Mouse (Mus musculus): ENCODE data around the gene Nrbp1. TPM values are rescaled to one million over a fixed set of nuclear protein-coding genes. Genes with fewer than 3 reads are reported as not detected.

The Nrbp1 gene
- polyA plus RNA-seq, 2 experiments, result 157 to 161 TPM

DNA sequence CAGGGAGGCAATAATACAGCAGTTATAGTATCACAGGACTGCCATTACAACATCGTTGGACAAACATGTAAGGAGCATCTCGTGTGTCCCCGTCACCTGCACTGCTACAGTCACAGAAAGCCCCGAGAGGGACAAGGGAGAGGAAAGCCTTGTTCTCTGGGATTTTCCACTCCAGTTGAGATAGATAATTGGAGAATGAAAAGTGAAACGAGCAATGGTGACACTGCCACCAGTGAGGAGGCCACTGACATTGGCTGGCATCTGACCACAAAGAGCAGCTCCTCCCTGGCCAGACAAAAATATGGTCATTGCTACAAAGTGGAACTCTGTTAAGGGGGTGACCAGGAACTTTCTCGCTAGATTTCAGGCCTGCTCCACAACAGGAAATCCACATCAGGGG is 27.0 kb downstream of the Nrbp1 start:
- no peak for DNase-seq (ENCODE audit: low spot score)
- no peak overlapping the region for H3K27ac ChIP-seq (replicated peaks; ENCODE audit: low read depth, low read length)
- no peak overlapping the region for H3K4me3 ChIP-seq (replicated peaks; ENCODE audit: low read length)
- H3K4me2 ChIP-seq (replicated peaks; ENCODE audit: low read depth, low read length, severe bottlenecking), result no peak overlapping the region
- no peaks in the 10 kb centered on the region for H3K9me3 ChIP-seq (ENCODE audit: control insufficient read depth, low read length)
- no peak for ATAC-seq (ENCODE audit: low FRiP score, low read depth)
- H3K9ac ChIP-seq (ENCODE audit: low read depth, low read length, severe bottlenecking), result no peak overlapping the region
- WGBS, result 87% methylated on average over 6 of the region's 6 CpGs
- no peak for TF ChIP-seq POLR2A (IDR thresholded peaks at IDR 0.05; ENCODE audit: borderline replicate concordance, extremely low read depth, insufficient read depth, insufficient read length)
- H3K4me1 ChIP-seq (ENCODE audit: control insufficient read depth, insufficient read depth, low read length), result no peaks in the 10 kb centered on the region
- H3K27me3 ChIP-seq (ENCODE audit: control insufficient read depth, insufficient read depth, low read length), result no peaks in the 10 kb centered on the region
- H3K36me3 ChIP-seq (ENCODE audit: control insufficient read depth, insufficient read depth, low read length), result peaks cover 88% of the 10 kb centered on the region

DNA sequence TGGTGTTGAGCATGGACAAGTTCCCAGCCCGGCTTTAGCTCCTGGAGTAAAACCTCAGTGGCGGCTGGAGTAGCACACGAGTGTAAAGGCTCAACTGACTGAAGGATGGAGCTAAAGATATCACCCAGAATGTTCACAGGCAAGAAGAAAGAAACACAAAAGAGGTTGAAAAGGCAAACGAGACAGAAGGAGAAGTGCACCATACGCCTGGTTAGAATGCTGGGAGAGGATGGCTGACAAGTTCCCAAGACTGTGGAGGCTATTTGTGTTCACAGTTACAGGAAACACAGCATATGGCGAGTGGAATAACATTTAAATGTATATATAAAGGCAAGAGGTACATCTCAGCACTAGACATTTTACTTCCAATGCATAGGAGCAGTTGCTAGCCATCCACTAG is 32.4 kb downstream of the Nrbp1 start:
- Histone ChIP-seq H3K9ac (ENCODE audit: low read depth, low read length, severe bottlenecking) (no peak overlapping the region), H3K27me3 (ENCODE audit: control insufficient read depth, insufficient read depth, low read length) (no peaks in the 10 kb centered on the region), H3K4me2 (replicated peaks; ENCODE audit: low read depth, low read length, severe bottlenecking) (no peak overlapping the region), H3K9me3 (ENCODE audit: control insufficient read depth, low read length) (no peaks in the 10 kb centered on the region), H3K27ac (replicated peaks; ENCODE audit: low read depth, low read length) (no peak overlapping the region), H3K36me3 (ENCODE audit: control insufficient read depth, insufficient read depth, low read length) (peaks cover 78% of the 10 kb centered on the region), H3K4me3 (replicated peaks; ENCODE audit: low read length) (no peak overlapping the region), H3K4me1 (ENCODE audit: control insufficient read depth, insufficient read depth, low read length) (no peaks in the 10 kb centered on the region)
- WGBS, result 86% methylated on average over 6 of the region's 6 CpGs
- no peak for TF ChIP-seq POLR2A (IDR thresholded peaks at IDR 0.05; ENCODE audit: borderline replicate concordance, extremely low read depth, insufficient read depth, insufficient read length)
- no peak for ATAC-seq (ENCODE audit: low FRiP score, low read depth)
- DNase-seq (ENCODE audit: low spot score), result no peak

- Histone ChIP-seq H3K36me3 (ENCODE audit: control insufficient read depth, insufficient read depth, low read length) (peaks cover 88% of the 10 kb centered on the region), H3K27me3 (ENCODE audit: control insufficient read depth, insufficient read depth, low read length) (no peaks in the 10 kb centered on the region), H3K9ac (ENCODE audit: low read depth, low read length, severe bottlenecking) (no peak overlapping the region), H3K27ac (replicated peaks; ENCODE audit: low read depth, low read length) (no peak overlapping the region), H3K9me3 (ENCODE audit: control insufficient read depth, low read length) (no peaks in the 10 kb centered on the region), H3K4me1 (ENCODE audit: control insufficient read depth, insufficient read depth, low read length) (no peaks in the 10 kb centered on the region), H3K4me3 (replicated peaks; ENCODE audit: low read length) (no peak overlapping the region), H3K4me2 (replicated peaks; ENCODE audit: low read depth, low read length, severe bottlenecking) (no peak overlapping the region)
- TF ChIP-seq POLR2A (IDR thresholded peaks at IDR 0.05; ENCODE audit: borderline replicate concordance, extremely low read depth, insufficient read depth, insufficient read length), result no peak
- ATAC-seq (ENCODE audit: low FRiP score, low read depth) (no peak), DNase-seq (ENCODE audit: low spot score) (no peak)
- 86% methylated on average over 20 of the region's 20 CpGs for WGBS
Observed at GRCm38 (mm10) chr5:31279245-31279988, 38.8 kb downstream of the Nrbp1 start.

- no peak overlapping the region for H3K4me3 ChIP-seq (replicated peaks; ENCODE audit: low read length)
- no peak overlapping the region for H3K27ac ChIP-seq (replicated peaks; ENCODE audit: low read depth, low read length)
- H3K4me2 ChIP-seq (replicated peaks; ENCODE audit: low read depth, low read length, severe bottlenecking), result no peak overlapping the region
- no peak overlapping the region for H3K9ac ChIP-seq (ENCODE audit: low read depth, low read length, severe bottlenecking)
- no peak for ATAC-seq (ENCODE audit: low FRiP score, low read depth)
- peaks cover 7% of the 10 kb centered on the region; the same call in 1 of the 2 replicates for H3K4me1 ChIP-seq (ENCODE audit: control insufficient read depth, insufficient read depth, low read length)
- no peak for TF ChIP-seq POLR2A (IDR thresholded peaks at IDR 0.05; ENCODE audit: borderline replicate concordance, extremely low read depth, insufficient read depth, insufficient read length)
- no peak for DNase-seq (ENCODE audit: low spot score)
- WGBS, result 77% methylated on average over 4 of the region's 4 CpGs
- H3K27me3 ChIP-seq (ENCODE audit: control insufficient read depth, insufficient read depth, low read length), result no peaks in the 10 kb centered on the region
- H3K9me3 ChIP-seq (ENCODE audit: control insufficient read depth, low read length), result no peaks in the 10 kb centered on the region
- H3K36me3 ChIP-seq (ENCODE audit: control insufficient read depth, insufficient read depth, low read length), result peaks cover 44% of the 10 kb centered on the region
Observed at GRCm38 (mm10) chr5:31288225-31288624, 47.6 kb downstream of the Nrbp1 start.

GRCm38 (mm10) chr5:31288655-31289054 is 48.0 kb downstream of the Nrbp1 start:
- TF ChIP-seq POLR2A (IDR thresholded peaks at IDR 0.05; ENCODE audit: borderline replicate concordance, extremely low read depth, insufficient read depth, insufficient read length), result no peak
- DNase-seq (ENCODE audit: low spot score) (no peak), ATAC-seq (ENCODE audit: low FRiP score, low read depth) (no peak)

More at GRCm38 (mm10) chr5:31288655-31289054, 48.0 kb downstream of the Nrbp1 start:
- no peaks in the 10 kb centered on the region for H3K9me3 ChIP-seq (ENCODE audit: control insufficient read depth, low read length)
- H3K36me3 ChIP-seq (ENCODE audit: control insufficient read depth, insufficient read depth, low read length), result peaks cover 44% of the 10 kb centered on the region
- no peak overlapping the region for H3K27ac ChIP-seq (replicated peaks; ENCODE audit: low read depth, low read length)
- H3K4me3 ChIP-seq (replicated peaks; ENCODE audit: low read length), result no peak overlapping the region
- H3K4me2 ChIP-seq (replicated peaks; ENCODE audit: low read depth, low read length, severe bottlenecking), result no peak overlapping the region
- WGBS, result 77% methylated on average over 3 of the region's 3 CpGs
- H3K4me1 ChIP-seq (ENCODE audit: control insufficient read depth, insufficient read depth, low read length), result peaks cover 7% of the 10 kb centered on the region; the same call in 1 of the 2 replicates
- no peaks in the 10 kb centered on the region for H3K27me3 ChIP-seq (ENCODE audit: control insufficient read depth, insufficient read depth, low read length)
- no peak overlapping the region for H3K9ac ChIP-seq (ENCODE audit: low read depth, low read length, severe bottlenecking)

Measured in limb, embryonic 14.5 days (tissue).